Mouse (Mus musculus): ENCODE results near the gene Zfhx3.
A peak's percentile ranks its signal among the peaks of the same experiment; 100 is the strongest.

GRCm38 (mm10) chr8:108708833-108709387, 766.5 kb downstream of the Zfhx3 start:
- TF ChIP-seq CTCF (IDR thresholded peaks at IDR 0.05): no peak
- TF ChIP-seq EP300 (IDR thresholded peaks at IDR 0.05): peak; percentile 66
